Mouse (Mus musculus): ENCODE measurements around the gene Cysltr1. TPM values are rescaled to one million over a fixed set of nuclear protein-coding genes. Genes with fewer than 3 reads are reported as not detected.

The Cysltr1 gene
- polyA plus RNA-seq, 1 experiment from 2014 or later: 1.0 TPM

GRCm38 (mm10) chrX:106555457-106555856, 48.0 kb downstream of the Cysltr1 start:
- 82% methylated on average over 2 of the region's 2 CpGs for WGBS
- DNase-seq (ENCODE audit: extremely low spot score, low spot score): no peak
- no peaks in the 10 kb centered on the region for H3K9me3 ChIP-seq
- no peaks in the 10 kb centered on the region for H3K4me1 ChIP-seq
- no peak overlapping the region for H3K4me3 ChIP-seq
- H3K36me3 ChIP-seq (replicated peaks): no peaks in the 10 kb centered on the region
- H3K27ac ChIP-seq: no peak overlapping the region
- no peaks in the 10 kb centered on the region; the same call in 1 of the 2 replicates for H3K27me3 ChIP-seq (ENCODE audit: poor library complexity, severe bottlenecking)

GRCm38 (mm10) chrX:106536359-106536758, 67.1 kb downstream of the Cysltr1 start:
- Histone ChIP-seq H3K4me1 (no peaks in the 10 kb centered on the region), H3K27ac (no peak overlapping the region), H3K9me3 (no peaks in the 10 kb centered on the region), H3K36me3 (replicated peaks) (no peaks in the 10 kb centered on the region), H3K4me3 (no peak overlapping the region), H3K27me3 (ENCODE audit: poor library complexity, severe bottlenecking) (no peaks in the 10 kb centered on the region)
- 33% methylated on average over 3 of the region's 3 CpGs for WGBS
- DNase-seq (ENCODE audit: extremely low spot score, low spot score): no peak

Other genes with a start within 250 kb of the Cysltr1 start
- gene Fndc3c1, start 118.3 kb downstream of the Cysltr1 start, polyA plus RNA-seq (2016; fragmentation: Nextera tagmentation; extraction: Ambion mirVana): 73.3 and 79.8 TPM in 2 replicates
- gene Gm5127, start 20.5 kb downstream of the Cysltr1 start, polyA plus RNA-seq (2016; fragmentation: Nextera tagmentation; extraction: Ambion mirVana): 1.8 and 2.1 TPM in 2 replicates
- 0.06 and 0.09 TPM in 2 replicates for gene Rtl3, start 237.0 kb upstream of the Cysltr1 start, polyA plus RNA-seq (2016; fragmentation: Nextera tagmentation; extraction: Ambion mirVana)

Data from forebrain, embryonic 10.5 days (tissue).